Mouse (Mus musculus): ENCODE results near the gene Ndufb3.
"Not testable (repeated sequence)": the region's sequence is repeated elsewhere in the genome, so short reads cannot be mapped to it uniquely, and the experiment has no call there.

Gene Ndufb3

GRCm38 (mm10) chr1:58617978-58618668 is 31.9 kb downstream of the Ndufb3 start:
- DNase-seq (ENCODE audit: low spot score), result no peak

GRCm38 (mm10) chr1:58618766-58619165 is 32.6 kb downstream of the Ndufb3 start:
- no peak for DNase-seq (ENCODE audit: low spot score)

- DNase-seq (ENCODE audit: low spot score), result no peak
Observed at GRCm38 (mm10) chr1:58621251-58621650, 35.1 kb downstream of the Ndufb3 start.

- peak; percentile 39 for DNase-seq (ENCODE audit: low spot score)
Observed at GRCm38 (mm10) chr1:58621996-58622748, 36.0 kb downstream of the Ndufb3 start.

GRCm38 (mm10) chr1:58628847-58629246 is 42.7 kb downstream of the Ndufb3 start:
- not testable (repeated sequence) for DNase-seq (ENCODE audit: low spot score)
